Mouse (Mus musculus): ENCODE results near the gene 1110004F10Rik.

1110004F10Rik gene

GRCm38 (mm10) chr7:116147114-116147513, 107.9 kb downstream of the 1110004F10Rik start:
- DNase-seq = no peak

GRCm38 (mm10) chr7:116149568-116149967, 110.4 kb downstream of the 1110004F10Rik start:
- no peak for DNase-seq

GRCm38 (mm10) chr7:116153781-116154368, 114.7 kb downstream of the 1110004F10Rik start:
- DNase-seq = no peak
